Mouse (Mus musculus) midbrain, embryonic 12.5 days (tissue): Measurements from ENCODE around the gene Ndufs2. TPM values are rescaled to one million over a fixed set of nuclear protein-coding genes. Genes with fewer than 3 reads are reported as not detected.

Experiments used
- ATAC-seq: fragments of 200-750 bp; cut with Nextera tagmentation; 2 replicates; pipeline ENCODE4 v1.8.0; 2017; ENCODE audit warnings: low read depth, moderate TSS enrichment, moderate library complexity; ENCODE audit not compliant: low FRiP score
- H3K27ac ChIP-seq: fragments of 300-500 bp; sonication (generic); replicated peaks from 2 replicates; pipeline ENCODE4 v1.5.1; 2016; ENCODE audit warnings: mild to moderate bottlenecking
- H3K27me3 ChIP-seq: fragments of 300-500 bp; sonication (generic); 2 replicates; pipeline ENCODE4 v1.6.1; 2016; ENCODE audit warnings: mild to moderate bottlenecking
- H3K36me3 ChIP-seq: fragments of 300-500 bp; sonication (generic); 2 replicates; pipeline ENCODE4 v1.6.1; 2016
- H3K4me1 ChIP-seq: fragments of 300-500 bp; sonication (generic); 2 replicates; pipeline ENCODE4 v1.6.1; 2016
- H3K4me2 ChIP-seq: fragments of 300-500 bp; sonication (generic); replicated peaks from 2 replicates; pipeline ENCODE4 v1.6.1; 2016; ENCODE audit warnings: mild to moderate bottlenecking, moderate library complexity
- H3K4me3 ChIP-seq: fragments of 300-500 bp; sonication (generic); 2 replicates; pipeline ENCODE4 v1.5.1; 2016; ENCODE audit warnings: mild to moderate bottlenecking
- H3K9ac ChIP-seq: fragments of 300-500 bp; sonication (generic); replicated peaks from 2 replicates; pipeline ENCODE4 v1.6.1; 2016; ENCODE audit warnings: mild to moderate bottlenecking, moderate library complexity
- H3K9me3 ChIP-seq: fragments of 300-500 bp; sonication (generic); 2 replicates; pipeline ENCODE4 v1.6.1; 2016; ENCODE audit warnings: mild to moderate bottlenecking
- WGBS: fragments of 180-500 bp; shearing (Covaris S2); methylation state at CpG from one replicate; pipeline ENCODE4 v1.1.7; 2016; 5-methylcytosine and 5-hydroxymethylcytosine counted together
- polyA plus RNA-seq: library from polyadenylated mRNA; unstranded; fragments of >200 nt; fragmentation: Nextera tagmentation; extraction: Ambion mirVana; gene quantifications from 2 replicates; pipeline ENCODE4 v1.2.1, GENCODE M21; 2016

The Ndufs2 gene
- polyA plus RNA-seq, 1 experiment from 2014 or later, result 226 TPM

GRCm38 (mm10) chr1:171263185-171263611 is 12.0 kb upstream of the Ndufs2 start:
- H3K4me1 ChIP-seq, result peaks cover 15% of the 10 kb centered on the region
- H3K4me2 ChIP-seq, result peak overlapping the region; percentile 50
- H3K4me3 ChIP-seq, result peak overlapping the region; percentile 29; the same call in 1 of the 2 replicates
- ATAC-seq, result peak; percentile 88
- no peaks in the 10 kb centered on the region for H3K27me3 ChIP-seq
- H3K9ac ChIP-seq, result 0 out of 2 replicates have a peak overlapping the region, but pooled peaks have one; percentile 17
- WGBS, result 0% methylated on average over 2 of the region's 2 CpGs
- H3K9me3 ChIP-seq, result no peaks in the 10 kb centered on the region
- H3K27ac ChIP-seq, result peak overlapping the region; percentile 54
- H3K36me3 ChIP-seq, result no peaks in the 10 kb centered on the region

GRCm38 (mm10) chr1:171262594-171263130 is 11.5 kb upstream of the Ndufs2 start:
- H3K4me2 ChIP-seq, result peak overlapping the region; percentile 50
- H3K36me3 ChIP-seq, result no peaks in the 10 kb centered on the region
- peak overlapping the region; percentile 29 for H3K4me3 ChIP-seq
- H3K9me3 ChIP-seq, result no peaks in the 10 kb centered on the region
- peak overlapping the region; percentile 50 for H3K27ac ChIP-seq
- H3K4me1 ChIP-seq, result peaks cover 15% of the 10 kb centered on the region
- 7% methylated on average over 8 of the region's 8 CpGs for WGBS
- peak; percentile 67 for ATAC-seq
- no peaks in the 10 kb centered on the region for H3K27me3 ChIP-seq
- 0 out of 2 replicates have a peak overlapping the region, but pooled peaks have one; percentile 17 for H3K9ac ChIP-seq

- ATAC-seq, result no peak
- Histone ChIP-seq H3K4me1 (peaks cover 15% of the 10 kb centered on the region), H3K4me2 (no peak overlapping the region), H3K9me3 (no peaks in the 10 kb centered on the region), H3K36me3 (no peaks in the 10 kb centered on the region), H3K4me3 (no peak overlapping the region), H3K27ac (no peak overlapping the region), H3K27me3 (no peaks in the 10 kb centered on the region), H3K9ac (no peak overlapping the region)
- 83% methylated on average over 3 of the region's 3 CpGs for WGBS
Observed at GRCm38 (mm10) chr1:171260316-171260715, 9.1 kb upstream of the Ndufs2 start.

- H3K4me2 ChIP-seq, result no peak overlapping the region
- no peak for ATAC-seq
- H3K36me3 ChIP-seq, result no peaks in the 10 kb centered on the region
- H3K4me3 ChIP-seq, result no peak overlapping the region
- H3K9me3 ChIP-seq, result no peaks in the 10 kb centered on the region
- no peak overlapping the region for H3K27ac ChIP-seq
- no peak overlapping the region for H3K9ac ChIP-seq
- 82% methylated on average over 17 of the region's 17 CpGs for WGBS
- peaks cover 15% of the 10 kb centered on the region for H3K4me1 ChIP-seq
- H3K27me3 ChIP-seq, result no peaks in the 10 kb centered on the region
Observed at GRCm38 (mm10) chr1:171258921-171259320, 7.7 kb upstream of the Ndufs2 start.

- Histone ChIP-seq H3K9ac (no peak overlapping the region), H3K4me2 (no peak overlapping the region), H3K9me3 (no peaks in the 10 kb centered on the region), H3K36me3 (no peaks in the 10 kb centered on the region), H3K27me3 (peaks cover 2% of the 10 kb centered on the region; the same call in 1 of the 2 replicates), H3K27ac (no peak overlapping the region), H3K4me1 (peaks cover 8% of the 10 kb centered on the region), H3K4me3 (no peak overlapping the region)
- 88% methylated on average over 9 of the region's 9 CpGs for whole genome bisulfite sequencing
- ATAC-seq, result no peak
Observed at GRCm38 (mm10) chr1:171257781-171258180, 6.6 kb upstream of the Ndufs2 start.

- Histone ChIP-seq H3K9ac (no peak overlapping the region), H3K27me3 (peaks cover 3% of the 10 kb centered on the region; the same call in 1 of the 2 replicates), H3K4me3 (no peak overlapping the region), H3K4me1 (peaks cover 7% of the 10 kb centered on the region), H3K27ac (no peak overlapping the region), H3K9me3 (no peaks in the 10 kb centered on the region), H3K36me3 (no peaks in the 10 kb centered on the region), H3K4me2 (no peak overlapping the region)
- 71% methylated on average over 15 of the region's 15 CpGs for WGBS
- no peak for ATAC-seq
Observed at GRCm38 (mm10) chr1:171256937-171257548, 5.9 kb upstream of the Ndufs2 start.

- Histone ChIP-seq H3K27ac (no peak overlapping the region), H3K36me3 (no peaks in the 10 kb centered on the region)
Observed at GRCm38 (mm10) chr1:171256095-171256818, 5.1 kb upstream of the Ndufs2 start.

GRCm38 (mm10) chr1:171252415-171252814 is 1.2 kb upstream of the Ndufs2 start:
- H3K4me3 ChIP-seq, result 0 out of 2 replicates have a peak overlapping the region, but pooled peaks have one; percentile 8

More at GRCm38 (mm10) chr1:171256095-171256818, 5.1 kb upstream of the Ndufs2 start:
- Histone ChIP-seq H3K9me3 (no peaks in the 10 kb centered on the region), H3K4me3 (no peak overlapping the region), H3K4me1 (peaks cover 13% of the 10 kb centered on the region), H3K4me2 (no peak overlapping the region), H3K9ac (no peak overlapping the region), H3K27me3 (peaks cover 3% of the 10 kb centered on the region; the same call in 1 of the 2 replicates)
- no peak; the same call in 1 of the 2 replicates for ATAC-seq
- 91% methylated on average over 24 of the region's 24 CpGs for WGBS

GRCm38 (mm10) chr1:171251594-171252324 is 571 bp upstream of the Ndufs2 start:
- H3K27ac ChIP-seq, result peak overlapping the region; percentile 46
- peak overlapping the region; percentile 25 for H3K4me3 ChIP-seq
- H3K36me3 ChIP-seq, result no peaks in the 10 kb centered on the region
- peaks cover 8% of the 10 kb centered on the region; the same call in 1 of the 2 replicates for H3K27me3 ChIP-seq
- peak overlapping the region; percentile 26 for H3K9ac ChIP-seq
- no peaks in the 10 kb centered on the region for H3K9me3 ChIP-seq
- peak overlapping the region; percentile 50 for H3K4me2 ChIP-seq
- 0 out of 2 replicates have a peak, but pooled peaks have one; percentile 4 for ATAC-seq
- peaks cover 42% of the 10 kb centered on the region for H3K4me1 ChIP-seq
- WGBS, result 4% methylated on average over 13 of the region's 13 CpGs

More at GRCm38 (mm10) chr1:171252415-171252814, 1.2 kb upstream of the Ndufs2 start:
- Histone ChIP-seq H3K27me3 (peaks cover 8% of the 10 kb centered on the region; the same call in 1 of the 2 replicates), H3K9ac (no peak overlapping the region; the same call in 1 of the 2 replicates), H3K4me2 (peak overlapping the region; percentile 50), H3K9me3 (no peaks in the 10 kb centered on the region), H3K4me1 (peaks cover 41% of the 10 kb centered on the region), H3K36me3 (no peaks in the 10 kb centered on the region), H3K27ac (peak overlapping the region; percentile 46; the same call in 1 of the 2 replicates)
- WGBS, result 46% methylated on average over 17 of the region's 17 CpGs
- ATAC-seq, result no peak

- peak within 1 kb of the TSS; percentile 25 for H3K4me3 ChIP-seq
- no peaks in the 10 kb centered on the region for H3K36me3 ChIP-seq
- H3K27ac ChIP-seq, result peak within 1 kb of the TSS; percentile 60
- no peaks in the 10 kb centered on the region for H3K9me3 ChIP-seq
- H3K9ac ChIP-seq, result peak within 1 kb of the TSS; percentile 26
- H3K27me3 ChIP-seq, result peaks cover 8% of the 10 kb centered on the region; the same call in 1 of the 2 replicates
- peak within 1 kb of the TSS; percentile 50 for H3K4me2 ChIP-seq
- H3K4me1 ChIP-seq, result peaks cover 53% of the 10 kb centered on the region
- WGBS, result 23% methylated on average over 5 of the region's 5 CpGs
- ATAC-seq, result no peak
Observed at GRCm38 (mm10) chr1:171249913-171250600, 1.1 kb downstream of the Ndufs2 start, which contains the start of gene Adamts4. Gene Adamts4 (plus strand): TSS chr1:171250421.
